Mouse (Mus musculus) stomach, embryonic 16.5 days (tissue): ENCODE measurements at regions not wholly inside any gene's neighbourhood (a gene's known extent, or its start where the extent isn't known, plus 50 kb on each side); places are given as distances from the start of the nearest gene placed in this dataset.

Source experiments
- ATAC-seq: fragments of 200-750 bp; cut with Nextera tagmentation; 2 replicates; pipeline ENCODE4 v1.8.0; 2017; ENCODE audit warnings: moderate number of reproducible peaks, moderate TSS enrichment; ENCODE audit not compliant: insufficient read depth, low FRiP score
- H3K27ac ChIP-seq: fragments of 300-500 bp; sonication (generic); 2 replicates; pipeline ENCODE4 v1.5.1; 2014; ENCODE audit warnings: low read length
- H3K27me3 ChIP-seq: fragments of 300-500 bp; sonication (generic); 2 replicates; pipeline ENCODE4 v1.6.1; 2014; ENCODE audit warnings: low read length, control low read depth, mixed read lengths; ENCODE audit not compliant: control insufficient read depth, insufficient read depth
- H3K36me3 ChIP-seq: fragments of 300-500 bp; sonication (generic); 2 replicates; pipeline ENCODE4 v1.6.1; 2014; ENCODE audit warnings: low read length; ENCODE audit not compliant: control insufficient read depth, insufficient read depth
- H3K4me1 ChIP-seq: fragments of 300-500 bp; sonication (generic); 2 replicates; pipeline ENCODE4 v1.6.1; 2014; ENCODE audit warnings: low read length, control low read depth, mixed read lengths; ENCODE audit not compliant: control insufficient read depth, insufficient read depth
- H3K4me2 ChIP-seq: fragments of 300-500 bp; sonication (generic); 2 replicates; pipeline ENCODE4 v1.6.1; 2014; ENCODE audit warnings: low read depth, low read length, mixed read lengths
- H3K4me3 ChIP-seq: fragments of 300-500 bp; sonication (generic); replicated peaks from 2 replicates; pipeline ENCODE4 v1.5.1; 2014; ENCODE audit warnings: mild to moderate bottlenecking, low read length
- H3K9ac ChIP-seq: fragments of 300-500 bp; sonication (generic); 2 replicates; pipeline ENCODE4 v1.6.1; 2014; ENCODE audit warnings: low read length
- H3K9me3 ChIP-seq: fragments of 300-500 bp; sonication (generic); replicated peaks from 2 replicates; pipeline ENCODE4 v1.6.1; 2016; ENCODE audit warnings: low read length, control low read depth; ENCODE audit not compliant: control insufficient read depth
- WGBS: fragments of 180-500 bp; shearing (Covaris S2); extraction: QIAGEN DNeasy Blood & Tissue Kit; methylation state at CpG from one replicate; pipeline ENCODE4 v1.1.7; 2014; 5-methylcytosine and 5-hydroxymethylcytosine counted together

- Histone ChIP-seq H3K36me3 (no peaks in the 10 kb centered on the region), H3K4me3 (no peak overlapping the region), H3K27ac (no peak overlapping the region), H3K27me3 (no peaks in the 10 kb centered on the region), H3K9me3 (no peaks in the 10 kb centered on the region), H3K4me1 (no peaks in the 10 kb centered on the region), H3K4me2 (no peak overlapping the region), H3K9ac (no peak overlapping the region)
- no peak for ATAC-seq
- 30% methylated on average over 8 of the region's 8 CpGs for WGBS
Observed at GRCm38 (mm10) chr15:25026351-25026750, 387.2 kb downstream of the Basp1 start.

GRCm38 (mm10) chr15:25020916-25021315 lies 392.6 kb downstream of the Basp1 start:
- H3K27ac ChIP-seq: no peak overlapping the region
- WGBS: 46% methylated on average over 3 of the region's 3 CpGs
- no peak for ATAC-seq

GRCm38 (mm10) chr15:25019352-25019941 lies 394.1 kb downstream of the Basp1 start:
- Histone ChIP-seq H3K27me3 (no peaks in the 10 kb centered on the region), H3K36me3 (no peaks in the 10 kb centered on the region), H3K27ac (no peak overlapping the region), H3K4me3 (no peak overlapping the region), H3K4me1 (no peaks in the 10 kb centered on the region), H3K9me3 (no peaks in the 10 kb centered on the region), H3K4me2 (no peak overlapping the region), H3K9ac (no peak overlapping the region)
- no peak for ATAC-seq
- 75% methylated on average over 12 of the region's 12 CpGs for WGBS

More at GRCm38 (mm10) chr15:25020916-25021315, 392.6 kb downstream of the Basp1 start:
- Histone ChIP-seq H3K36me3 (no peaks in the 10 kb centered on the region), H3K9ac (no peak overlapping the region), H3K4me3 (no peak overlapping the region), H3K4me1 (no peaks in the 10 kb centered on the region), H3K9me3 (no peaks in the 10 kb centered on the region), H3K4me2 (no peak overlapping the region), H3K27me3 (no peaks in the 10 kb centered on the region)

- no peaks in the 10 kb centered on the region for H3K9me3 ChIP-seq
- no peak overlapping the region for H3K27ac ChIP-seq
- ATAC-seq: no peak
- H3K4me2 ChIP-seq: no peak overlapping the region
- H3K9ac ChIP-seq: no peak overlapping the region
- H3K4me1 ChIP-seq: no peaks in the 10 kb centered on the region
- WGBS: 84% methylated on average over 3 of the region's 3 CpGs
- H3K27me3 ChIP-seq: no peaks in the 10 kb centered on the region
- no peaks in the 10 kb centered on the region for H3K36me3 ChIP-seq
- H3K4me3 ChIP-seq: no peak overlapping the region
Observed at GRCm38 (mm10) chr15:25018937-25019336, 394.6 kb downstream of the Basp1 start.

GRCm38 (mm10) chr15:25007720-25008119 lies 405.8 kb downstream of the Basp1 start:
- Histone ChIP-seq H3K4me1 (no peaks in the 10 kb centered on the region), H3K27me3 (no peaks in the 10 kb centered on the region), H3K4me2 (no peak overlapping the region), H3K27ac (no peak overlapping the region), H3K9me3 (no peaks in the 10 kb centered on the region), H3K36me3 (no peaks in the 10 kb centered on the region), H3K9ac (no peak overlapping the region), H3K4me3 (no peak overlapping the region)
- ATAC-seq: no peak
- WGBS: 78% methylated on average over 2 of the region's 2 CpGs

- Histone ChIP-seq H3K4me2 (no peak overlapping the region), H3K9ac (no peak overlapping the region), H3K4me1 (no peaks in the 10 kb centered on the region), H3K36me3 (no peaks in the 10 kb centered on the region), H3K9me3 (no peaks in the 10 kb centered on the region), H3K4me3 (no peak overlapping the region), H3K27me3 (no peaks in the 10 kb centered on the region), H3K27ac (no peak overlapping the region)
- 82% methylated on average over 3 of the region's 3 CpGs for WGBS
- no peak for ATAC-seq
Observed at GRCm38 (mm10) chr15:25000171-25000570, 413.4 kb downstream of the Basp1 start.

GRCm38 (mm10) chr15:24993325-24993673 lies 420.3 kb downstream of the Basp1 start:
- no peak overlapping the region for H3K4me2 ChIP-seq
- H3K27ac ChIP-seq: no peak overlapping the region
- H3K9ac ChIP-seq: no peak overlapping the region
- ATAC-seq: no peak
- no peaks in the 10 kb centered on the region for H3K27me3 ChIP-seq
- WGBS: 78% methylated on average over 2 of the region's 2 CpGs
- no peaks in the 10 kb centered on the region for H3K4me1 ChIP-seq
- no peak overlapping the region for H3K4me3 ChIP-seq
- no peaks in the 10 kb centered on the region for H3K9me3 ChIP-seq
- no peaks in the 10 kb centered on the region for H3K36me3 ChIP-seq

- Histone ChIP-seq H3K9ac (no peak overlapping the region), H3K27ac (no peak overlapping the region), H3K4me2 (no peak overlapping the region), H3K27me3 (no peaks in the 10 kb centered on the region), H3K36me3 (no peaks in the 10 kb centered on the region), H3K4me1 (no peaks in the 10 kb centered on the region), H3K4me3 (no peak overlapping the region), H3K9me3 (no peaks in the 10 kb centered on the region)
- no peak for ATAC-seq
- 63% methylated on average over 14 of the region's 14 CpGs for WGBS
Observed at GRCm38 (mm10) chr15:24992665-24993324, 420.8 kb downstream of the Basp1 start.

- Histone ChIP-seq H3K9ac (no peak overlapping the region), H3K4me1 (no peaks in the 10 kb centered on the region), H3K4me3 (no peak overlapping the region), H3K27ac (no peak overlapping the region), H3K9me3 (no peaks in the 10 kb centered on the region), H3K4me2 (no peak overlapping the region), H3K36me3 (no peaks in the 10 kb centered on the region), H3K27me3 (no peaks in the 10 kb centered on the region)
- ATAC-seq: no peak; the same call in 1 of the 2 replicates
- WGBS: 36% methylated on average over 5 of the region's 5 CpGs
Observed at GRCm38 (mm10) chr15:24990082-24990786, 423.3 kb downstream of the Basp1 start.
